Mouse (Mus musculus): ENCODE measurements around the gene Lexm.
A peak's percentile ranks its signal among the peaks of the same experiment; 100 is the strongest.

Gene Lexm

GRCm38 (mm10) chr4:106581176-106581864, 35.7 kb downstream of the Lexm start:
- DNase-seq, result no peak

GRCm38 (mm10) chr4:106577511-106577910, 39.5 kb downstream of the Lexm start:
- peak; percentile 75 for DNase-seq

- DNase-seq, result no peak
These were observed 42.0 kb downstream of the Lexm start for GRCm38 (mm10) chr4:106575022-106575421.

GRCm38 (mm10) chr4:106571081-106571724, 45.8 kb downstream of the Lexm start:
- no peak for DNase-seq

GRCm38 (mm10) chr4:106569680-106570079, 47.4 kb downstream of the Lexm start:
- DNase-seq, result no peak

- no peak for DNase-seq
These were observed 52.9 kb downstream of the Lexm start for GRCm38 (mm10) chr4:106564161-106564560.

GRCm38 (mm10) chr4:106562837-106563790, 53.9 kb downstream of the Lexm start:
- peak; percentile 80 for DNase-seq

- DNase-seq, result no peak
These were observed 55.0 kb downstream of the Lexm start for GRCm38 (mm10) chr4:106562006-106562405.

- DNase-seq, result peak; percentile 94
These were observed 55.9 kb downstream of the Lexm start, which contains the start of gene Dhcr24 for GRCm38 (mm10) chr4:106560846-106561781. TSS of gene Dhcr24 (plus strand) at chr4:106561038.

- peak; percentile 71 for DNase-seq
These were observed 56.7 kb downstream of the Lexm start for GRCm38 (mm10) chr4:106560213-106560845.

GRCm38 (mm10) chr4:106559343-106560212, 57.5 kb downstream of the Lexm start:
- no peak for DNase-seq

- peak; percentile 77 for DNase-seq
These were observed 59.1 kb downstream of the Lexm start for GRCm38 (mm10) chr4:106557978-106558377.

- peak; percentile 70 for DNase-seq
These were observed 59.8 kb downstream of the Lexm start for GRCm38 (mm10) chr4:106557262-106557661.

GRCm38 (mm10) chr4:106550516-106551166, 66.4 kb downstream of the Lexm start:
- DNase-seq, result no peak

- DNase-seq, result no peak
These were observed 68.9 kb downstream of the Lexm start for GRCm38 (mm10) chr4:106548113-106548512.

GRCm38 (mm10) chr4:106546896-106547295, 70.1 kb downstream of the Lexm start:
- peak; percentile 69 for DNase-seq

- no peak for DNase-seq
These were observed 71.1 kb downstream of the Lexm start for GRCm38 (mm10) chr4:106545817-106546373.

GRCm38 (mm10) chr4:106542211-106542610, 74.8 kb downstream of the Lexm start:
- peak; percentile 87 for DNase-seq

GRCm38 (mm10) chr4:106541491-106541890, 75.5 kb downstream of the Lexm start:
- DNase-seq, result peak; percentile 48

Measured in kidney, adult 9 months (tissue).